Mouse (Mus musculus) heart, embryonic 14.5 days (tissue): ENCODE data around the gene Gm10644. TPM values are rescaled to one million over a fixed set of nuclear protein-coding genes. Genes with fewer than 3 reads are reported as not detected.

ENCODE experiments used
- ATAC-seq: fragments of 200-750 bp; cut with Nextera tagmentation; 2 replicates; pipeline ENCODE4 v1.8.0; 2017; ENCODE audit warnings: low read depth, moderate TSS enrichment; ENCODE audit not compliant: insufficient number of reproducible peaks, insufficient read depth, low FRiP score
- H3K27ac ChIP-seq, 2 experiments: fragments of 200-500 bp in 1 of 2; fragments of 300-500 bp in 1 of 2; sonication (generic) in 1 of 2; replicated peaks in 1 of 2; 2 replicates each; pipeline ENCODE4 v1.5.1; 2012 to 2014; ENCODE audit warnings: low read depth in 2 of 2, low read length in 2 of 2, control low read depth in 1 of 2, mild to moderate bottlenecking in 1 of 2, mixed read lengths in 1 of 2; ENCODE audit not compliant: control insufficient read depth in 1 of 2, insufficient read depth in 1 of 2
- H3K27me3 ChIP-seq: fragments of 300-500 bp; sonication (generic); 2 replicates; pipeline ENCODE4 v1.6.1; 2014; ENCODE audit warnings: mild to moderate bottlenecking, low read length, control low read depth; ENCODE audit not compliant: control insufficient read depth, insufficient read depth
- H3K36me3 ChIP-seq: fragments of 300-500 bp; sonication (generic); 2 replicates; pipeline ENCODE4 v1.6.1; 2014; ENCODE audit warnings: mild to moderate bottlenecking, control low read depth, low read length, mixed read lengths; ENCODE audit not compliant: control insufficient read depth, insufficient read depth
- H3K4me1 ChIP-seq, 2 experiments: fragments of 200-500 bp in 1 of 2; fragments of 300-500 bp in 1 of 2; sonication (generic) in 1 of 2; 2 replicates each; pipeline ENCODE4 v1.6.1; 2012 to 2014; ENCODE audit warnings: low read length in 2 of 2, control low read depth in 1 of 2, mixed read lengths in 1 of 2; ENCODE audit not compliant: control insufficient read depth in 2 of 2, insufficient read depth in 2 of 2
- H3K4me2 ChIP-seq: fragments of 300-500 bp; sonication (generic); 2 replicates; pipeline ENCODE4 v1.6.1; 2014; ENCODE audit warnings: mild to moderate bottlenecking, low read length
- H3K4me3 ChIP-seq, 2 experiments: fragments of 200-500 bp in 1 of 2; fragments of 300-500 bp in 1 of 2; sonication (generic) in 1 of 2; 2 replicates each; pipeline ENCODE4 v1.5.1; 2012 to 2014; ENCODE audit warnings: low read length in 2 of 2, mild to moderate bottlenecking in 2 of 2, control low read depth in 1 of 2, low read depth in 1 of 2, moderate library complexity in 1 of 2; ENCODE audit not compliant: control insufficient read depth in 1 of 2, insufficient read depth in 1 of 2
- H3K9ac ChIP-seq: fragments of 300-500 bp; sonication (generic); 2 replicates; pipeline ENCODE4 v1.6.1; 2014; ENCODE audit warnings: mild to moderate bottlenecking, low read length
- H3K9me3 ChIP-seq: fragments of 300-500 bp; sonication (generic); 2 replicates; pipeline ENCODE4 v1.6.1; 2016; ENCODE audit warnings: low read length, control low read depth; ENCODE audit not compliant: control insufficient read depth
- WGBS: fragments of 180-500 bp; shearing (Covaris S2); extraction: QIAGEN DNeasy Blood & Tissue Kit; methylation state at CpG from one replicate; pipeline ENCODE4 v1.1.7; 2014; 5-methylcytosine and 5-hydroxymethylcytosine counted together
- microRNA-seq: library from miRNA; unstranded; fragments of <30 nt; microRNA quantifications from one replicate; pipeline ENCODE4, GENCODE M21; 2016
- polyA plus RNA-seq: library from polyadenylated mRNA; unstranded; fragments of >200 nt; fragmentation: Nextera tagmentation; extraction: Ambion mirVana; gene quantifications from 2 replicates; pipeline ENCODE4 v1.2.1, GENCODE M21; 2014

Gene Gm10644
- polyA plus RNA-seq, 1 experiment from 2014 or later, result 0.66 TPM

- Histone ChIP-seq H3K27ac (no peak overlapping the region), H3K36me3 (no peaks in the 10 kb centered on the region), H3K9ac (no peak overlapping the region), H3K4me2 (no peak overlapping the region), H3K9me3 (no peaks in the 10 kb centered on the region), H3K4me1 (peaks cover 5 to 13% of the 10 kb centered on the region in 2 experiments; a peak in 3 of 4 replicates), H3K4me3 (no peak overlapping the region), H3K27me3 (peaks cover 26% of the 10 kb centered on the region)
- WGBS, result 2% methylated on average over 5 of the region's 5 CpGs
- no peak for ATAC-seq
Observed at GRCm38 (mm10) chr8:83893915-83894314, 61.1 kb downstream of the Gm10644 start.

GRCm38 (mm10) chr8:83892061-83892460 is 62.9 kb downstream of the Gm10644 start:
- peaks cover 0 to under 1% of the 10 kb centered on the region in 2 experiments; a peak in 2 of 4 replicates for H3K4me1 ChIP-seq
- no peaks in the 10 kb centered on the region for H3K9me3 ChIP-seq
- H3K27me3 ChIP-seq, result peaks cover 26% of the 10 kb centered on the region
- no peaks in the 10 kb centered on the region for H3K36me3 ChIP-seq
- no peak for ATAC-seq
- no peak overlapping the region for H3K4me3 ChIP-seq
- H3K9ac ChIP-seq, result no peak overlapping the region
- WGBS, result 51% methylated on average over 4 of the region's 4 CpGs
- no peak overlapping the region for H3K27ac ChIP-seq
- H3K4me2 ChIP-seq, result no peak overlapping the region

GRCm38 (mm10) chr8:83888409-83888808 is 66.6 kb downstream of the Gm10644 start:
- H3K9ac ChIP-seq, result no peak overlapping the region
- no peaks in the 10 kb centered on the region for H3K36me3 ChIP-seq
- WGBS, result 52% methylated on average over 2 of the region's 2 CpGs
- H3K27ac ChIP-seq, result no peak overlapping the region
- H3K4me2 ChIP-seq, result no peak overlapping the region
- H3K4me3 ChIP-seq, result no peak overlapping the region
- no peak for ATAC-seq
- H3K9me3 ChIP-seq, result no peaks in the 10 kb centered on the region
- H3K27me3 ChIP-seq, result peaks cover under 1% of the 10 kb centered on the region; the same call in 1 of the 2 replicates
- H3K4me1 ChIP-seq, result no peaks in the 10 kb centered on the region

Small RNAs within 50 kb of the gene (microRNA-seq; reads per million reads assigned to microRNA genes)
- not detected for gene Gm44330
- gene Gm44450, result not detected

Other genes starting within 250 kb of the Gm10644 start
- gene Ddx39, start 240.0 kb downstream of the Gm10644 start, polyA plus RNA-seq, result 114 and 119 TPM in 2 replicates
- gene Adgre5, start 213.9 kb downstream of the Gm10644 start, polyA plus RNA-seq, result 35.6 and 35.9 TPM in 2 replicates
- gene Adgrl1, start 55.1 kb downstream of the Gm10644 start, polyA plus RNA-seq, result 10.4 and 13.0 TPM in 2 replicates
- gene Asf1b, start 302 bp upstream of the Gm10644 start, polyA plus RNA-seq, result 57.2 and 60.7 TPM in 2 replicates
- gene Prkaca, start 17.8 kb upstream of the Gm10644 start, polyA plus RNA-seq, result 160 and 211 TPM in 2 replicates
- 7.3 and 8.5 TPM in 2 replicates for gene Samd1, start 42.5 kb upstream of the Gm10644 start, polyA plus RNA-seq
- gene 1700067K01Rik, start 46.3 kb upstream of the Gm10644 start, polyA plus RNA-seq, result 0.69 and 0.80 TPM in 2 replicates
- 0.16 and 0.20 TPM in 2 replicates for gene 2210011C24Rik, start 57.0 kb upstream of the Gm10644 start, polyA plus RNA-seq
- 0.13 and 1.2 TPM in 2 replicates for gene Palm3, start 66.3 kb upstream of the Gm10644 start, polyA plus RNA-seq
- gene Il27ra, start 87.4 kb upstream of the Gm10644 start, polyA plus RNA-seq, result 6.1 and 6.3 TPM in 2 replicates
- gene Rln3, start 89.8 kb upstream of the Gm10644 start, polyA plus RNA-seq, result not detected in 2 replicates
- 1.1 and 1.6 TPM in 2 replicates for gene Gm10643, start 109.9 kb upstream of the Gm10644 start, polyA plus RNA-seq
- 6.1 and 6.3 TPM in 2 replicates for gene Rfx1, start 111.6 kb upstream of the Gm10644 start, polyA plus RNA-seq
- 6.3 and 6.4 TPM in 2 replicates for gene Dcaf15, start 149.6 kb upstream of the Gm10644 start, polyA plus RNA-seq
- 0.08 and 0.16 TPM in 2 replicates for gene Podnl1, start 170.8 kb upstream of the Gm10644 start, polyA plus RNA-seq
- gene Cc2d1a, start 192.7 kb upstream of the Gm10644 start, polyA plus RNA-seq, result 9.3 and 11.8 TPM in 2 replicates
- gene 4930432K21Rik, start 192.8 kb upstream of the Gm10644 start, polyA plus RNA-seq, result 0.43 and 0.63 TPM in 2 replicates
- 2.4 and 3.8 TPM in 2 replicates for gene Nanos3, start 230.0 kb upstream of the Gm10644 start, polyA plus RNA-seq